Mouse (Mus musculus) layer of hippocampus, adult 18-20 months (tissue): ENCODE data around the gene Dctn3. TPM values are rescaled to one million over a fixed set of nuclear protein-coding genes. Genes with fewer than 3 reads are reported as not detected.
A peak's percentile ranks its signal among the peaks of the same experiment; 100 is the strongest.
"Not testable (repeated sequence)": the region's sequence is repeated elsewhere in the genome, so short reads cannot be mapped to it uniquely, and the experiment has no call there.

Source experiments
- DNase-seq, 2 experiments: peaks; one replicate each; pipeline ENCODE4 v3.0.0; 2022; ENCODE audit warnings: low spot score in 2 of 2
- total RNA-seq, 2 experiments: library from RNA; stranded (reverse); gene quantifications; 2 replicates each; pipeline ENCODE4 v1.2.3; 2021

Dctn3 gene
- total RNA-seq, 2 experiments from 2014 or later: 150 to 151 TPM

- DNase-seq: no peak
Measured at GRCm38 (mm10) chr4:41739260-41739659, 16.3 kb upstream of the Dctn3 start.

- no peak for DNase-seq
Measured at GRCm38 (mm10) chr4:41738256-41738603, 15.3 kb upstream of the Dctn3 start.

- peak; percentile 47 to 90 for DNase-seq
Measured at GRCm38 (mm10) chr4:41737602-41738255, 14.8 kb upstream of the Dctn3 start.

- DNase-seq: no peak
Measured at GRCm38 (mm10) chr4:41731052-41731765, 8.2 kb upstream of the Dctn3 start, which contains the start of gene Arid3c. Arid3c (minus strand) TSS chr4:41731142.

- no peak for DNase-seq
Measured at GRCm38 (mm10) chr4:41726826-41727621, 4.1 kb upstream of the Dctn3 start.

GRCm38 (mm10) chr4:41716834-41717233 is 6.1 kb downstream of the Dctn3 start:
- no peak for DNase-seq

GRCm38 (mm10) chr4:41715596-41715995 is 7.4 kb downstream of the Dctn3 start:
- peak in 1 of 2 experiments; percentile 74 for DNase-seq

- no peak for DNase-seq
Measured at GRCm38 (mm10) chr4:41715082-41715481, 7.9 kb downstream of the Dctn3 start.

GRCm38 (mm10) chr4:41714276-41714675 is 8.7 kb downstream of the Dctn3 start:
- peak; percentile 63 to 90 for DNase-seq

GRCm38 (mm10) chr4:41713197-41714067 is 9.5 kb downstream of the Dctn3 start, which contains the start of gene Rpp25l:
Rpp25l (minus strand) TSS chr4:41713534.
- DNase-seq: peak; percentile 71 to 86

GRCm38 (mm10) chr4:41712421-41713196 is 10.4 kb downstream of the Dctn3 start:
- no peak for DNase-seq

- DNase-seq: peak in 1 of 2 experiments; percentile 35
Measured at GRCm38 (mm10) chr4:41711705-41712375, 11.1 kb downstream of the Dctn3 start.

- no peak for DNase-seq
Measured at GRCm38 (mm10) chr4:41710229-41710628, 12.7 kb downstream of the Dctn3 start.

- peak in 1 of 2 experiments; percentile 82 for DNase-seq
Measured at GRCm38 (mm10) chr4:41708192-41708745, 14.7 kb downstream of the Dctn3 start.

GRCm38 (mm10) chr4:41707011-41707535 is 15.9 kb downstream of the Dctn3 start:
- peak; percentile 62 to 80 for DNase-seq

GRCm38 (mm10) chr4:41705922-41706754 is 16.8 kb downstream of the Dctn3 start:
- no peak for DNase-seq

- no peak for DNase-seq
Measured at GRCm38 (mm10) chr4:41704651-41705050, 18.3 kb downstream of the Dctn3 start.

GRCm38 (mm10) chr4:41702226-41702625 is 20.7 kb downstream of the Dctn3 start:
- DNase-seq: not testable (repeated sequence)
